Mouse (Mus musculus): ENCODE data around the gene Plekhs1. TPM values are rescaled to one million over a fixed set of nuclear protein-coding genes. Genes with fewer than 3 reads are reported as not detected.
"Not testable (repeated sequence)": the region's sequence is repeated elsewhere in the genome, so short reads cannot be mapped to it uniquely, and the experiment has no call there.

Gene Plekhs1
- total and polyA plus RNA-seq, 3 experiments = not detected

- Histone ChIP-seq H3K9me3 (replicated peaks) (no peaks in the 10 kb centered on the region), H3K27me3 (ENCODE audit: insufficient read depth, low read length) (peaks cover 27% of the 10 kb centered on the region), H3K36me3 (replicated peaks) (no peaks in the 10 kb centered on the region), H3K4me3 (ENCODE audit: low read depth, low read length) (no peak overlapping the region), H3K4me1 (ENCODE audit: insufficient read depth, low read depth, low read length) (peaks cover 3% of the 10 kb centered on the region; the same call in 1 of the 2 replicates)
- ATAC-seq (ENCODE audit: extremely low read depth, insufficient number of reproducible peaks, low FRiP score, poor library complexity, severe bottlenecking) (no peak), DNase-seq (ENCODE audit: low spot score) (no peak)
- no peak for TF ChIP-seq POLR2AphosphoS5 (IDR thresholded peaks at IDR 0.05; ENCODE audit: insufficient replicate concordance, low read depth, low read length)
- no peak for TF ChIP-seq CTCF (IDR thresholded peaks at IDR 0.05; ENCODE audit: low read depth, low read length)
- no peak for TF ChIP-seq TAL1 (conservative IDR thresholded peaks at IDR 0.05; ENCODE audit: low read depth, low read length)
- no peak for TF ChIP-seq GATA2 (IDR thresholded peaks at IDR 0.05; ENCODE audit: borderline replicate concordance, low read depth, low read length)
- no peak for TF ChIP-seq GATA1 (IDR thresholded peaks at IDR 0.05; ENCODE audit: borderline replicate concordance, low read length)
Measured at GRCm38 (mm10) chr19:56487339-56487738, 25.9 kb downstream of the Plekhs1 start.

- peaks cover 24% of the 10 kb centered on the region for H3K27me3 ChIP-seq (ENCODE audit: insufficient read depth, low read length)
- H3K9me3 ChIP-seq (replicated peaks) = no peaks in the 10 kb centered on the region
- no peak overlapping the region for H3K4me3 ChIP-seq (ENCODE audit: low read depth, low read length)
- H3K4me1 ChIP-seq (ENCODE audit: insufficient read depth, low read depth, low read length) = peaks cover 3% of the 10 kb centered on the region; the same call in 1 of the 2 replicates
- DNase-seq (ENCODE audit: low spot score) (no peak), ATAC-seq (ENCODE audit: extremely low read depth, insufficient number of reproducible peaks, low FRiP score, poor library complexity, severe bottlenecking) (no peak)
- TF ChIP-seq POLR2AphosphoS5 (IDR thresholded peaks at IDR 0.05; ENCODE audit: insufficient replicate concordance, low read depth, low read length) (no peak), GATA1 (IDR thresholded peaks at IDR 0.05; ENCODE audit: borderline replicate concordance, low read length) (no peak), CTCF (IDR thresholded peaks at IDR 0.05; ENCODE audit: low read depth, low read length) (no peak), GATA2 (IDR thresholded peaks at IDR 0.05; ENCODE audit: borderline replicate concordance, low read depth, low read length) (no peak), TAL1 (conservative IDR thresholded peaks at IDR 0.05; ENCODE audit: low read depth, low read length) (no peak)
- no peaks in the 10 kb centered on the region for H3K36me3 ChIP-seq (replicated peaks)
Measured at GRCm38 (mm10) chr19:56489601-56490000, 28.2 kb downstream of the Plekhs1 start.

GRCm38 (mm10) chr19:56494157-56494556 is 32.7 kb downstream of the Plekhs1 start:
- H3K27me3 ChIP-seq (ENCODE audit: insufficient read depth, low read length) = peaks cover 12% of the 10 kb centered on the region; the same call in 1 of the 2 replicates
- H3K36me3 ChIP-seq (replicated peaks); H3K9me3 ChIP-seq (replicated peaks); DNase-seq (ENCODE audit: low spot score); H3K4me3 ChIP-seq (ENCODE audit: low read depth, low read length); ATAC-seq (ENCODE audit: extremely low read depth, insufficient number of reproducible peaks, low FRiP score, poor library complexity, severe bottlenecking); H3K4me1 ChIP-seq (ENCODE audit: insufficient read depth, low read depth, low read length): not testable (repeated sequence)

GRCm38 (mm10) chr19:56503069-56503468 is 41.6 kb downstream of the Plekhs1 start:
- peak; percentile 50; the same call in 1 of the 2 replicates for ATAC-seq (ENCODE audit: extremely low read depth, insufficient number of reproducible peaks, low FRiP score, poor library complexity, severe bottlenecking)
- not testable (repeated sequence) for H3K36me3 ChIP-seq (replicated peaks); H3K27me3 ChIP-seq (ENCODE audit: insufficient read depth, low read length); H3K4me3 ChIP-seq (ENCODE audit: low read depth, low read length); DNase-seq (ENCODE audit: low spot score); H3K9me3 ChIP-seq (replicated peaks); H3K4me1 ChIP-seq (ENCODE audit: insufficient read depth, low read depth, low read length)

- H3K4me3 ChIP-seq (ENCODE audit: low read depth, low read length); H3K36me3 ChIP-seq (replicated peaks); H3K9me3 ChIP-seq (replicated peaks); DNase-seq (ENCODE audit: low spot score); H3K27me3 ChIP-seq (ENCODE audit: insufficient read depth, low read length); H3K4me1 ChIP-seq (ENCODE audit: insufficient read depth, low read depth, low read length): not testable (repeated sequence)
- ATAC-seq (ENCODE audit: extremely low read depth, insufficient number of reproducible peaks, low FRiP score, poor library complexity, severe bottlenecking) = peak; percentile 81
Measured at GRCm38 (mm10) chr19:56503525-56503924, 42.1 kb downstream of the Plekhs1 start.

- H3K4me3 ChIP-seq (ENCODE audit: low read depth, low read length); H3K9me3 ChIP-seq (replicated peaks); DNase-seq (ENCODE audit: low spot score); H3K4me1 ChIP-seq (ENCODE audit: insufficient read depth, low read depth, low read length); H3K36me3 ChIP-seq (replicated peaks); H3K27me3 ChIP-seq (ENCODE audit: insufficient read depth, low read length): not testable (repeated sequence)
- 0 out of 2 replicates have a peak, but pooled peaks have one; percentile 9 for ATAC-seq (ENCODE audit: extremely low read depth, insufficient number of reproducible peaks, low FRiP score, poor library complexity, severe bottlenecking)
Measured at GRCm38 (mm10) chr19:56511207-56511606, 49.8 kb downstream of the Plekhs1 start.

- not testable (repeated sequence) for H3K4me3 ChIP-seq (ENCODE audit: low read depth, low read length); H3K36me3 ChIP-seq (replicated peaks); H3K27me3 ChIP-seq (ENCODE audit: insufficient read depth, low read length); H3K9me3 ChIP-seq (replicated peaks); H3K4me1 ChIP-seq (ENCODE audit: insufficient read depth, low read depth, low read length); ATAC-seq (ENCODE audit: extremely low read depth, insufficient number of reproducible peaks, low FRiP score, poor library complexity, severe bottlenecking); DNase-seq (ENCODE audit: low spot score)
Measured at GRCm38 (mm10) chr19:56513527-56513926, 52.1 kb downstream of the Plekhs1 start.

GRCm38 (mm10) chr19:56519408-56519807 is 58.0 kb downstream of the Plekhs1 start:
- DNase-seq (ENCODE audit: low spot score); H3K4me3 ChIP-seq (ENCODE audit: low read depth, low read length); ATAC-seq (ENCODE audit: extremely low read depth, insufficient number of reproducible peaks, low FRiP score, poor library complexity, severe bottlenecking); H3K4me1 ChIP-seq (ENCODE audit: insufficient read depth, low read depth, low read length); H3K36me3 ChIP-seq (replicated peaks); H3K27me3 ChIP-seq (ENCODE audit: insufficient read depth, low read length); H3K9me3 ChIP-seq (replicated peaks): not testable (repeated sequence)

GRCm38 (mm10) chr19:56530529-56530928 is 69.1 kb downstream of the Plekhs1 start:
- peaks cover 45% of the 10 kb centered on the region for H3K36me3 ChIP-seq (replicated peaks)
- not testable (repeated sequence) for H3K27me3 ChIP-seq (ENCODE audit: insufficient read depth, low read length); H3K9me3 ChIP-seq (replicated peaks); H3K4me3 ChIP-seq (ENCODE audit: low read depth, low read length); ATAC-seq (ENCODE audit: extremely low read depth, insufficient number of reproducible peaks, low FRiP score, poor library complexity, severe bottlenecking); DNase-seq (ENCODE audit: low spot score); H3K4me1 ChIP-seq (ENCODE audit: insufficient read depth, low read depth, low read length)
